Mouse (Mus musculus): ENCODE results near the gene Il1b.

- TF ChIP-seq MYC (IDR thresholded peaks at IDR 0.05; ENCODE audit: low read depth, low read length) (no peak), MAFK (IDR thresholded peaks at IDR 0.05; ENCODE audit: borderline replicate concordance, low read depth, low read length) (no peak), POLR2A (IDR thresholded peaks at IDR 0.05; ENCODE audit: control insufficient read depth in 1 of 2, insufficient read depth in 1 of 2, low read depth in 1 of 2, low read length in 2 of 2, poor library complexity in 1 of 2) (no peak), SIN3A (IDR thresholded peaks at IDR 0.05; ENCODE audit: low read length) (no peak), HCFC1 (IDR thresholded peaks at IDR 0.05; ENCODE audit: low read depth, low read length) (no peak)
Measured at GRCm38 (mm10) chr2:129328238-129328637, 42.7 kb downstream of the Il1b start.

Data from MEL (cell line).